Mouse (Mus musculus) myocyte (in vitro differentiated cells): ENCODE measurements around the gene Gm13090.

ENCODE experiments used
- E2F4 ChIP-seq: IDR thresholded peaks from one replicate; pipeline ENCODE4 v1.6.1; 2011; ENCODE audit warnings: mild to moderate bottlenecking, control low read depth, moderate library complexity; ENCODE audit not compliant: insufficient read depth
- MYOD1 ChIP-seq, 3 experiments: IDR thresholded peaks; one replicate each; pipeline ENCODE4 v1.6.1; 2011; ENCODE audit warnings: control low read depth in 2 of 3, low read depth in 2 of 3, mild to moderate bottlenecking in 2 of 3, moderate library complexity in 1 of 3; ENCODE audit not compliant: insufficient read length in 2 of 3, control insufficient read depth in 1 of 3
- POLR2A ChIP-seq: IDR thresholded peaks from one replicate; pipeline ENCODE4 v1.6.1; 2011; ENCODE audit warnings: low read depth, mild to moderate bottlenecking, control low read depth, moderate library complexity; ENCODE audit not compliant: insufficient read length
- POLR2AphosphoS2 ChIP-seq: IDR thresholded peaks from one replicate; pipeline ENCODE4 v1.6.1; 2011; ENCODE audit warnings: low read depth, control low read depth; ENCODE audit not compliant: insufficient read length
- TCF12 ChIP-seq: IDR thresholded peaks from one replicate; pipeline ENCODE4 v1.6.1; 2011; ENCODE audit warnings: mild to moderate bottlenecking, control low read depth; ENCODE audit not compliant: poor library complexity, insufficient read depth, severe bottlenecking
- USF1 ChIP-seq: IDR thresholded peaks from one replicate; pipeline ENCODE4 v1.6.1; 2011; ENCODE audit warnings: low read depth, mild to moderate bottlenecking, control low read depth, moderate library complexity

DNA sequence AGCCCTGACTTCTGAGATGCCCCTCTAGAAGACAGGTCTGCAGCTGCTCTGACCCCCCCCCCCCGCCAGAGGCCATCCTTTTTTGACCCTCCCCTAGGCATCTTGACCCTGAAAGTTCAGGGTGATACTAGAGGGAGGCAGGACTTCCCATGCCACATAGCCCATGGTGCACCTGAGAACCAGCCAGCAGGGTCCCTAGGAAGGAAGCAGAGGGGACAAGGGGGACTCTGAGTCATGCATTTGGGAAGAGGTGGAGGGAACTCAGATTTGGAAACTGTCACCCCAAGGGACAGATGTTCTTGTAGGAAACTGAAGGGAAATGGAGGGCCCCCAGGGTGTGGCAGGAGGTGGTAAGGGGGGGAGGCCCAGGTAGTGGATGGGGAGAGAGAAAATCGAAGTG, 49.2 kb downstream of the Gm13090 start:
- TF ChIP-seq POLR2A: no peak
- TF ChIP-seq MYOD1 (IDR thresholded peaks at IDR 0.05; ENCODE audit: control insufficient read depth in 1 of 3, insufficient read length in 2 of 3, low read depth in 2 of 3): no peak
- TF ChIP-seq E2F4: no peak
- no peak for TF ChIP-seq POLR2AphosphoS2
- no peak for TF ChIP-seq USF1
- TF ChIP-seq TCF12: no peak
